Mouse (Mus musculus) lung, embryonic 16.5 days (tissue): ENCODE measurements around the gene Crhbp. TPM values are rescaled to one million over a fixed set of nuclear protein-coding genes. Genes with fewer than 3 reads are reported as not detected.

Experiments used
- ATAC-seq: fragments of 200-750 bp; cut with Nextera tagmentation; 2 replicates; pipeline ENCODE4 v1.8.0; 2017; ENCODE audit warnings: low read depth, mild to moderate bottlenecking, moderate library complexity
- H3K27ac ChIP-seq: fragments of 300-500 bp; sonication (generic); 2 replicates; pipeline ENCODE4 v1.5.1; 2014; ENCODE audit warnings: mild to moderate bottlenecking, control low read depth, low read length
- H3K27me3 ChIP-seq: fragments of 300-500 bp; sonication (generic); 2 replicates; pipeline ENCODE4 v1.6.1; 2014; ENCODE audit warnings: low read depth, low read length, mixed read lengths; ENCODE audit not compliant: control insufficient read depth, insufficient read depth
- H3K36me3 ChIP-seq: fragments of 300-500 bp; sonication (generic); 2 replicates; pipeline ENCODE4 v1.6.1; 2014; ENCODE audit warnings: low read length; ENCODE audit not compliant: control insufficient read depth, insufficient read depth
- H3K4me1 ChIP-seq: fragments of 300-500 bp; sonication (generic); replicated peaks from 2 replicates; pipeline ENCODE4 v1.6.1; 2014; ENCODE audit warnings: low read length, mixed read lengths; ENCODE audit not compliant: control insufficient read depth, insufficient read depth
- H3K4me2 ChIP-seq: fragments of 300-500 bp; sonication (generic); 2 replicates; pipeline ENCODE4 v1.6.1; 2014; ENCODE audit warnings: low read depth, low read length, control low read depth
- H3K4me3 ChIP-seq: fragments of 300-500 bp; sonication (generic); 2 replicates; pipeline ENCODE4 v1.5.1; 2014; ENCODE audit warnings: mild to moderate bottlenecking, low read length, control low read depth
- H3K9ac ChIP-seq: fragments of 300-500 bp; sonication (generic); 2 replicates; pipeline ENCODE4 v1.6.1; 2014; ENCODE audit warnings: low read length, control low read depth
- H3K9me3 ChIP-seq: fragments of 300-500 bp; sonication (generic); 2 replicates; pipeline ENCODE4 v1.6.1; 2016; ENCODE audit warnings: low read length; ENCODE audit not compliant: control insufficient read depth
- WGBS: fragments of 180-500 bp; shearing (Covaris S2); extraction: QIAGEN DNeasy Blood & Tissue Kit; methylation state at CpG from one replicate; pipeline ENCODE4 v1.1.7; 2014; 5-methylcytosine and 5-hydroxymethylcytosine counted together
- polyA plus RNA-seq: library from polyadenylated mRNA; unstranded; fragments of >200 nt; fragmentation: Nextera tagmentation; extraction: Ambion mirVana; gene quantifications from 2 replicates; pipeline ENCODE4 v1.2.1, GENCODE M21; 2015

Crhbp gene
- polyA plus RNA-seq, 1 experiment from 2014 or later, result 0.18 TPM

DNA sequence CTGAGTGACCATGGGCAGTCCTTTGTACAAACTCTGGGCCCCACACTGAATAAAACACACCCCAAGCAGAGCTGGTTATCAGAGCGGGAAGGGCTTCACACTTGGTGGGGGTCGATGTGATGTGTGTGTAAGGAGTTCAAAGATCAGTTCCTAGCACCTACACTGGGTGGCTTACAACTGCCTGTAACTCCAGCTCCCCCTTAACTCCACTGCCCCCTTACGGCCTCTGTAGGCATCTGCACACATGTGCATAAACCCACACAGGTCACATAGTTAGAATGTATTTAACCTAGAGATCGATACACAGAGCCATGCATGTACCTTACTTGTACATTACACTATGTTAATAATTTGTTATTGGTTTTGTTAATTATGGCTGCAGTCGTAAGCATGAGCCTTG lies 56.5 kb downstream of the Crhbp start:
- no peak overlapping the region for H3K27ac ChIP-seq
- H3K4me2 ChIP-seq, result no peak overlapping the region
- no peaks in the 10 kb centered on the region for H3K36me3 ChIP-seq
- H3K9ac ChIP-seq, result no peak overlapping the region
- H3K4me3 ChIP-seq, result no peak overlapping the region
- 72% methylated on average over 5 of the region's 5 CpGs for WGBS
- ATAC-seq, result no peak
- H3K9me3 ChIP-seq, result no peaks in the 10 kb centered on the region
- no peaks in the 10 kb centered on the region for H3K27me3 ChIP-seq
- H3K4me1 ChIP-seq, result no peaks in the 10 kb centered on the region

DNA sequence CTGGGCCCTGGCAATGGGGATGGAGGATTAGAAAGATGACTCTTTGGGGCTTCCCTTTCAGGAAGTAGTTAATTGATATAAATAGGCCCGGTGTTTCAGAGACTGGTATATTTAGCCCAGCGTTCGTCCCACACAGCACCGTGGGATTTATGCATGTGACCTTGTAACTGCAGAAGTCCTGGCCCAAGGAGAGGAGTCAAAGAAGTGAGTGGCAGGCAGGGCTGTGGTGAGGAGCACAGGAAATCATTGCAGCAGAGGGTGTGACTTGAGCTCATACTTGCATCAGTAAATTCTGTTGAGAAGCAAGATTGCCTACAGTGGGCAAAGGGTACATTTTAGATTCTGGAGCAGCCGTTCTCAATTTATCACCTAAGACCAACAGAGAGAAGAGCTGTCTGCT lies 62.3 kb downstream of the Crhbp start:
- no peaks in the 10 kb centered on the region for H3K4me1 ChIP-seq
- WGBS, result 57% methylated on average over 5 of the region's 5 CpGs
- H3K27ac ChIP-seq, result no peak overlapping the region

More for the DNA sequence above, 62.3 kb downstream of the Crhbp start:
- Histone ChIP-seq H3K4me2 (no peak overlapping the region), H3K4me3 (no peak overlapping the region), H3K9ac (no peak overlapping the region), H3K9me3 (no peaks in the 10 kb centered on the region), H3K27me3 (no peaks in the 10 kb centered on the region), H3K36me3 (no peaks in the 10 kb centered on the region)
- ATAC-seq, result no peak

Other genes starting within 250 kb of the Crhbp start
- 8.0 and 9.4 TPM in 2 replicates for gene Pde8b, start 194.6 kb downstream of the Crhbp start, polyA plus RNA-seq
- 51.8 and 59.9 TPM in 2 replicates for gene Zbed3, start 121.3 kb downstream of the Crhbp start, polyA plus RNA-seq
- gene Aggf1, start 69.6 kb downstream of the Crhbp start, polyA plus RNA-seq, result 27.0 and 28.5 TPM in 2 replicates
- not detected in 2 replicates for gene S100z, start 33.8 kb upstream of the Crhbp start, polyA plus RNA-seq
- gene F2rl1, start 80.3 kb upstream of the Crhbp start, polyA plus RNA-seq, result 5.5 and 5.8 TPM in 2 replicates
- gene F2r, start 173.6 kb upstream of the Crhbp start, polyA plus RNA-seq, result 123 and 124 TPM in 2 replicates